Comparison of ENCODE assay signal across 9 mouse cellular contexts in the genomic region with DNA sequence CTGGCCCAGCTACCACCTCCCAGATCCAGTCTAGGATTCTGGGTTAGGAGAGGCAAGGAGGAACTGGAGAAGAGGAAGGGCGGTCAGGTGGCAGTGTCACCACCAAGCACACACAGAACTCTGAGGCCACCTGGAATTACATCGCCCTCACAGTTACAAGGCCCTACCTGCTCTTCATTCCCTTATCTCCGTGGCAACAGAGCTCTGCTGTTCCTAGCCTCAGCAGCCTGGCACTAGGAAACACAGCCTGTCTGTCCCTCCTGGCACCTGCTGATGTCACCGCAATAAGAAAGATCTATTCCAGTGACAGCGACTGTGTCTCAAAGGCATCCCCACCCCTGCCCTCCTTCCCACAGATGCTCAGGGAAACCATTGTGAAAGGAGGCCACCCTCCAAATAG.
DNase-seq lines count a peak whose midpoint lies in the region; ATAC-seq and TF ChIP-seq lines count a peak whose summit lies in the region.
"Had no signal": no experiment of that assay in that cellular context is flagged by ENCODE, and none has a peak within 500 bp of the region (broad histone marks: within the 10 kb centered on the region; RNA-seq: fewer than 3 reads in every experiment).

No protein-coding gene starts in this region.

- peak; percentile 36 for ATAC-seq in kidney, embryonic 14.5 days (ENCODE audit: low FRiP score, low TSS enrichment)
- peak; percentile 24; the same call in 1 of the 2 replicates for ATAC-seq in forebrain, embryonic 16.5 days
- 0 out of 2 replicates have a peak, but pooled peaks have one; percentile 41 for ATAC-seq in midbrain, postnatal 0 days (ENCODE audit: low FRiP score)

- H3K4me1 ChIP-seq in kidney, embryonic 14.5 days (ENCODE audit: control insufficient read depth, insufficient read depth, low read length) = peaks cover 10% of the 10 kb centered on the region; the same call in 1 of the 2 replicates
- H3K4me1 ChIP-seq in forebrain, embryonic 16.5 days (replicated peaks; ENCODE audit: control insufficient read depth, insufficient read depth, low read length) = peaks cover 7% of the 10 kb centered on the region
- H3K4me1 ChIP-seq in midbrain, postnatal 0 days (ENCODE audit: insufficient read depth, low read length) = no peaks in the 10 kb centered on the region

- no peaks in the 10 kb centered on the region for H3K27me3 ChIP-seq in kidney, embryonic 14.5 days (ENCODE audit: control insufficient read depth, insufficient read depth, low read length)
- H3K27me3 ChIP-seq in forebrain, embryonic 16.5 days (replicated peaks; ENCODE audit: control insufficient read depth, insufficient read depth, low read length) = no peaks in the 10 kb centered on the region
- no peaks in the 10 kb centered on the region for H3K27me3 ChIP-seq in midbrain, postnatal 0 days (ENCODE audit: insufficient read depth, low read length)
- H3K27me3 ChIP-seq: lung, embryonic 15.5 days had no signal

- peak overlapping the region; percentile 57; the same call in 1 of the 2 replicates for H3K27ac ChIP-seq in gastrocnemius, adult 2 months
- no peak overlapping the region for H3K27ac ChIP-seq in kidney, embryonic 14.5 days (ENCODE audit: low read depth, low read length)
- no peak overlapping the region for H3K27ac ChIP-seq in forebrain, embryonic 16.5 days (ENCODE audit: low read length)
- H3K27ac ChIP-seq in midbrain, postnatal 0 days (ENCODE audit: low read depth, low read length) = no peak overlapping the region
- H3K27ac ChIP-seq: lung, embryonic 15.5 days had no signal

- no peak for TF ChIP-seq CTCF in gastrocnemius, adult 2 months (IDR thresholded peaks at IDR 0.05)
- TF ChIP-seq CTCF in midbrain, postnatal 0 days (IDR thresholded peaks at IDR 0.05) = no peak

- intact Hi-C loops in gastrocnemius, adult 2 months (cut with DNase I) = loop anchor here (2.0 to 5.0 kb wide), 2 partner anchors 176 to 289 kb away; a partner anchor contains a TSS

- 88% methylated on average over 5 of the region's 5 CpGs for WGBS in kidney, embryonic 14.5 days
- WGBS in forebrain, embryonic 16.5 days = 75% methylated on average over 5 of the region's 5 CpGs
- 62% methylated on average over 5 of the region's 5 CpGs for WGBS in midbrain, postnatal 0 days

- H3K4me3 ChIP-seq in gastrocnemius, adult 2 months = no peak overlapping the region
- H3K4me3 ChIP-seq in kidney, embryonic 14.5 days (ENCODE audit: low read length) = no peak overlapping the region
- H3K4me3 ChIP-seq in forebrain, embryonic 16.5 days (replicated peaks; ENCODE audit: low read length) = no peak overlapping the region
- H3K4me3 ChIP-seq in midbrain, postnatal 0 days (ENCODE audit: low read depth, low read length) = no peak overlapping the region
- H3K4me3 ChIP-seq: lung, embryonic 15.5 days had no signal

- no peak overlapping the region for H3K9ac ChIP-seq in kidney, embryonic 14.5 days (ENCODE audit: low read depth, low read length)
- H3K9ac ChIP-seq in forebrain, embryonic 16.5 days (replicated peaks; ENCODE audit: low read depth, low read length) = no peak overlapping the region
- H3K9ac ChIP-seq in midbrain, postnatal 0 days (replicated peaks; ENCODE audit: low read length, poor library complexity, severe bottlenecking) = no peak overlapping the region

- DNase-seq in gastrocnemius, adult 2 months = peak; percentile 13
- DNase-seq in gastrocnemius, adult 18-20 months (ENCODE audit: low spot score) = no peak
- no peak for DNase-seq in kidney, postnatal 4 days
- peak; percentile 14 for DNase-seq in midbrain, postnatal 0 days (ENCODE audit: low spot score)
- DNase-seq in thymus, postnatal 0 days (ENCODE audit: low spot score) = no peak
- no peak for DNase-seq in layer of hippocampus, postnatal 36 days

- no peak overlapping the region for H3K4me2 ChIP-seq in kidney, embryonic 14.5 days (replicated peaks; ENCODE audit: low read depth, low read length)
- no peak overlapping the region for H3K4me2 ChIP-seq in forebrain, embryonic 16.5 days (ENCODE audit: low read length)
- H3K4me2 ChIP-seq in midbrain, postnatal 0 days (ENCODE audit: low read depth, low read length, poor library complexity, severe bottlenecking) = no peak overlapping the region

- H3K36me3 ChIP-seq in kidney, embryonic 14.5 days (ENCODE audit: control insufficient read depth, insufficient read depth, low read length) = no peaks in the 10 kb centered on the region
- no peaks in the 10 kb centered on the region for H3K36me3 ChIP-seq in forebrain, embryonic 16.5 days (ENCODE audit: control insufficient read depth, insufficient read depth)
- H3K36me3 ChIP-seq in midbrain, postnatal 0 days (ENCODE audit: insufficient read depth, low read length) = no peaks in the 10 kb centered on the region
- H3K36me3 ChIP-seq: lung, embryonic 15.5 days had no signal

- no peaks in the 10 kb centered on the region for H3K9me3 ChIP-seq in kidney, embryonic 14.5 days (ENCODE audit: control insufficient read depth, low read length)
- H3K9me3 ChIP-seq in forebrain, embryonic 16.5 days (ENCODE audit: control insufficient read depth, low read length) = no peaks in the 10 kb centered on the region
- no peaks in the 10 kb centered on the region for H3K9me3 ChIP-seq in midbrain, postnatal 0 days (ENCODE audit: low read length)
- H3K9me3 ChIP-seq: lung, embryonic 15.5 days had no signal

Comparison
In these comparisons a context has a peak if more than half of its experiments do, and no peak if none do; other contexts are left out.
1. DNase-seq: peak in gastrocnemius, adult 2 months (single experiment) and midbrain, postnatal 0 days (single experiment); none in gastrocnemius, adult 18-20 months (single experiment), kidney, postnatal 4 days (0 of 2), thymus, postnatal 0 days (single experiment) and layer of hippocampus, postnatal 36 days (0 of 2).
2. Peak in every context shown above with its lines, with median percentiles within 50 percentile points of each other: ATAC-seq.